Mouse (Mus musculus) heart, embryonic 11.5 days (tissue): ENCODE data around the gene Foxo6. TPM values are rescaled to one million over a fixed set of nuclear protein-coding genes. Genes with fewer than 3 reads are reported as not detected.

ENCODE experiments used
- ATAC-seq: fragments of 200-750 bp; cut with Nextera tagmentation; replicated peaks from 2 replicates; pipeline ENCODE4 v1.8.0; 2017; ENCODE audit warnings: moderate library complexity; ENCODE audit not compliant: insufficient number of reproducible peaks, low FRiP score, low TSS enrichment
- H3K27ac ChIP-seq: fragments of 300-500 bp; sonication (generic); 2 replicates; pipeline ENCODE4 v1.5.1; 2014; ENCODE audit warnings: mild to moderate bottlenecking, low read depth, low read length
- H3K27me3 ChIP-seq: fragments of 300-500 bp; sonication (generic); 2 replicates; pipeline ENCODE4 v1.6.1; 2014; ENCODE audit warnings: mild to moderate bottlenecking, low read length, mixed read lengths; ENCODE audit not compliant: control insufficient read depth, insufficient read depth
- H3K36me3 ChIP-seq: fragments of 300-500 bp; sonication (generic); 2 replicates; pipeline ENCODE4 v1.6.1; 2014; ENCODE audit warnings: mild to moderate bottlenecking, low read length, moderate library complexity, mixed read lengths; ENCODE audit not compliant: control insufficient read depth, insufficient read depth
- H3K4me1 ChIP-seq: fragments of 300-500 bp; sonication (generic); 2 replicates; pipeline ENCODE4 v1.6.1; 2014; ENCODE audit warnings: low read length; ENCODE audit not compliant: control insufficient read depth, insufficient read depth
- H3K4me2 ChIP-seq: fragments of 300-500 bp; sonication (generic); 2 replicates; pipeline ENCODE4 v1.6.1; 2014; ENCODE audit warnings: mild to moderate bottlenecking, moderate library complexity
- H3K4me3 ChIP-seq: fragments of 300-500 bp; sonication (generic); 2 replicates; pipeline ENCODE4 v1.5.1; 2014; ENCODE audit warnings: low read depth, low read length
- H3K9ac ChIP-seq: fragments of 300-500 bp; sonication (generic); 2 replicates; pipeline ENCODE4 v1.6.1; 2014; ENCODE audit warnings: mild to moderate bottlenecking, low read depth, low read length, moderate library complexity
- H3K9me3 ChIP-seq: fragments of 300-500 bp; sonication (generic); replicated peaks from 2 replicates; pipeline ENCODE4 v1.6.1; 2016; ENCODE audit warnings: low read length; ENCODE audit not compliant: control insufficient read depth
- WGBS: fragments of 180-500 bp; shearing (Covaris S2); extraction: QIAGEN DNeasy Blood & Tissue Kit; methylation state at CpG from one replicate; pipeline ENCODE4 v1.1.7; 2014; ENCODE audit not compliant: insufficient replicate concordance; 5-methylcytosine and 5-hydroxymethylcytosine counted together
- polyA plus RNA-seq: library from polyadenylated mRNA; unstranded; fragments of >200 nt; fragmentation: Nextera tagmentation; extraction: Ambion mirVana; gene quantifications from 2 replicates; pipeline ENCODE4 v1.2.1, GENCODE M21; 2014

The Foxo6 gene
- polyA plus RNA-seq, 1 experiment from 2014 or later: 0.29 TPM

GRCm38 (mm10) chr4:120281011-120281410 is 6.1 kb downstream of the Foxo6 start:
- H3K9ac ChIP-seq: no peak overlapping the region
- no peak for ATAC-seq
- peaks cover 60% of the 10 kb centered on the region for H3K27me3 ChIP-seq
- WGBS: 90% methylated on average over 3 of the region's 3 CpGs
- H3K4me2 ChIP-seq: no peak overlapping the region
- H3K27ac ChIP-seq: no peak overlapping the region
- peaks cover 20% of the 10 kb centered on the region for H3K4me1 ChIP-seq
- H3K9me3 ChIP-seq: no peaks in the 10 kb centered on the region
- H3K4me3 ChIP-seq: no peak overlapping the region
- H3K36me3 ChIP-seq: no peaks in the 10 kb centered on the region

- ATAC-seq: no peak
- peaks cover 20% of the 10 kb centered on the region for H3K4me1 ChIP-seq
- no peaks in the 10 kb centered on the region for H3K36me3 ChIP-seq
- no peak overlapping the region for H3K4me2 ChIP-seq
- no peaks in the 10 kb centered on the region for H3K9me3 ChIP-seq
- H3K4me3 ChIP-seq: no peak overlapping the region
- H3K9ac ChIP-seq: no peak overlapping the region
- WGBS: 70% methylated on average over 12 of the region's 12 CpGs
- no peak overlapping the region for H3K27ac ChIP-seq
- peaks cover 54% of the 10 kb centered on the region for H3K27me3 ChIP-seq
Observed at GRCm38 (mm10) chr4:120280432-120280831, 6.7 kb downstream of the Foxo6 start.

- Histone ChIP-seq H3K36me3 (no peaks in the 10 kb centered on the region), H3K9me3 (no peaks in the 10 kb centered on the region), H3K27ac (no peak overlapping the region), H3K4me1 (peaks cover 8% of the 10 kb centered on the region), H3K9ac (no peak overlapping the region), H3K27me3 (peaks cover 40% of the 10 kb centered on the region), H3K4me3 (no peak overlapping the region), H3K4me2 (no peak overlapping the region)
- 52% methylated on average over 4 of the region's 4 CpGs for WGBS
- no peak for ATAC-seq
Observed at GRCm38 (mm10) chr4:120277255-120277928, 9.8 kb downstream of the Foxo6 start.

GRCm38 (mm10) chr4:120275487-120275886 is 11.7 kb downstream of the Foxo6 start:
- no peak overlapping the region for H3K4me3 ChIP-seq
- H3K4me2 ChIP-seq: no peak overlapping the region
- no peaks in the 10 kb centered on the region for H3K36me3 ChIP-seq
- no peak for ATAC-seq
- H3K27ac ChIP-seq: no peak overlapping the region
- no peaks in the 10 kb centered on the region for H3K9me3 ChIP-seq
- peaks cover 40% of the 10 kb centered on the region for H3K27me3 ChIP-seq
- WGBS: 73% methylated on average over 9 of the region's 9 CpGs
- no peak overlapping the region for H3K9ac ChIP-seq
- H3K4me1 ChIP-seq: peaks cover 8% of the 10 kb centered on the region

- Histone ChIP-seq H3K27me3 (peaks cover 58% of the 10 kb centered on the region), H3K4me1 (peaks cover 14% of the 10 kb centered on the region), H3K4me3 (no peak overlapping the region), H3K4me2 (no peak overlapping the region), H3K9ac (no peak overlapping the region), H3K27ac (no peak overlapping the region), H3K9me3 (no peaks in the 10 kb centered on the region), H3K36me3 (no peaks in the 10 kb centered on the region)
- 55% methylated on average over 7 of the region's 7 CpGs for WGBS
- no peak for ATAC-seq
Observed at GRCm38 (mm10) chr4:120273594-120273993, 13.6 kb downstream of the Foxo6 start.

DNA sequence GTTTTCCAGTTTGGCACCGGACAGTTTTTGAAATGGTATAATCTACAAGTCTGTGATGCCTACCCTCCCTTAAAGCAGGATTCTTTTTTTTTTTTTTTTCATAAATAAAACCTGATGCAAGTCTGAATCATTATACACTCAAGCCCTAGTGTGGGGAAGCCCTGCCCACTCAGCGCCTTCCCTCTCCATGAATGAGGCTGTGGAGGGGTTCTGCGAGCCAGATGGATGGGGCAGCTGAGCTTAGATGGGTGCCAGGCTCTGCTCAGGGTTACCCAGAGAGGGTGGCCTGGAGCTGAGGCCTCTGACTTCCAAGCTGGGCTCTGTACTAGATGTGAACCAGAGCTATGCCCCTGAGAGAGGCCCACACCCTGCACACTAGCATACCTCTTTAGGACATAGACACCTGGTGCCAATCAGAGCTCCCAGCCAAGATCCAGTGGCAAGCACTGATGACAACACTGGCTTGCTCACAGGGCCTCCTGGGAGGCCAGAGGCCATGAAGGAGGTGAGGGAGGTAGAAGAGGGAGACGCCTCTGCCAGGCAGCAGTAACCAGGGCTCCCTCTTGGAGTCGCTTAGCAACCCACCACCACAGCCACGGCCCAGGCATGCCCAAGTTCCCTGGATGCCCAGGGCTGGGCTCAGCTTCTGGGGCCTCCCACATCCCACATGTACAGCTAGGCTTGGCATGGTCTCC is 15.1 kb downstream of the Foxo6 start:
- Histone ChIP-seq H3K27me3 (peaks cover 71% of the 10 kb centered on the region), H3K9ac (no peak overlapping the region), H3K36me3 (no peaks in the 10 kb centered on the region), H3K27ac (no peak overlapping the region), H3K4me1 (peaks cover 16% of the 10 kb centered on the region), H3K9me3 (no peaks in the 10 kb centered on the region), H3K4me2 (no peak overlapping the region), H3K4me3 (no peak overlapping the region)
- ATAC-seq: no peak
- 73% methylated on average over 6 of the region's 6 CpGs for WGBS

DNA sequence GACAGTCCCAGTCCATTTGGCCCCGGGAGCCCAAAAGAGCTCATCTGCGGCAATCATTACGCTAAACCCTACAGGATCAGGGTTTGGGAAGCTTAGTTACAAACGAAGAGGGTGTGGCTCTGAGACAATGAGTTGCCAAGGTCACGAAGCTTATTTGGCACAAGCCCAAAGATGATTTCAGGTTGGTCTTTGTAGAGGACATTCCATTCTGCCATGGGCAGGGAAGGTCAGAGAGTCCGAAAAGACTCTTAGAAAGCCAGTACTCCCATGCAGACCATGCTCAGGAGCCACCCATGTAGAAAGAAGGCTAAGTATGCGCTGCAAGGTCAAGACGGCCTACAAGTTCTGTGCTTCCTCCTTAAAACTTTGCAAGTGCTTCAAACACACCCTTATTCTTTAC is 15.9 kb downstream of the Foxo6 start:
- Histone ChIP-seq H3K4me1 (peaks cover 16% of the 10 kb centered on the region), H3K4me3 (no peak overlapping the region), H3K27me3 (peaks cover 75% of the 10 kb centered on the region), H3K9me3 (no peaks in the 10 kb centered on the region), H3K36me3 (no peaks in the 10 kb centered on the region), H3K9ac (no peak overlapping the region), H3K4me2 (no peak overlapping the region), H3K27ac (no peak overlapping the region)
- no peak for ATAC-seq
- 65% methylated on average over 8 of the region's 8 CpGs for WGBS

GRCm38 (mm10) chr4:120270937-120271199 is 16.3 kb downstream of the Foxo6 start:
- H3K9ac ChIP-seq: no peak overlapping the region

More at GRCm38 (mm10) chr4:120270937-120271199, 16.3 kb downstream of the Foxo6 start:
- Histone ChIP-seq H3K9me3 (no peaks in the 10 kb centered on the region), H3K27me3 (peaks cover 78% of the 10 kb centered on the region), H3K4me2 (no peak overlapping the region), H3K27ac (no peak overlapping the region), H3K36me3 (no peaks in the 10 kb centered on the region), H3K4me3 (no peak overlapping the region), H3K4me1 (peaks cover 16% of the 10 kb centered on the region)
- ATAC-seq: no peak
- 25% methylated on average over 4 of the region's 4 CpGs for WGBS
